Mouse (Mus musculus): Measurements from ENCODE around the gene Hsp90ab1. TPM values are rescaled to one million over a fixed set of nuclear protein-coding genes. Genes with fewer than 3 reads are reported as not detected.
A peak's percentile ranks its signal among the peaks of the same experiment; 100 is the strongest.

The Hsp90ab1 gene
- polyA plus RNA-seq, 1 experiment from 2014 or later, result 1,400 TPM

DNA sequence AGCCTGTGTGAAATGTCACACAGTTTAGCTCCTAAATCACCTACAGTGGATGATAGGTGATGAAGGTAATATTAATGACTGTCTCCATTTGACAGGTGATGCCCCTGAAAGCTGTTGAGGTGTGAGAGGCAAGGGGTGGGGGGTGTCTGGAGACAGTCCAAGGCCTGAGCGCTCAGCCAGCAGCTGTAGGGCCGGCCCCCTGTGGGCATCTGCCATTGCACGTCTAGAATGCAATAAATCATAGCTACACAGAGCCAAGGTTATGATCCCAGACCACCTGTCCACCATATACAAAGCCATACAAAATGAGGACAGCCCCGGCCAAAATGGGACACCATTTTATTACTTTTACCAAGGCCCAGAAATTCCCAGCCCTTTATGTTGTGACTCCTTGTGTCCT, 48.1 kb downstream of the Hsp90ab1 start:
- Histone ChIP-seq H3K9me3 (replicated peaks; ENCODE audit: control insufficient read depth, low read length) (no peaks in the 10 kb centered on the region), H3K27me3 (ENCODE audit: control insufficient read depth, insufficient read depth, low read length) (0 out of 2 replicates have a peak, but pooled peaks cover 1% of the 10 kb centered on the region), H3K36me3 (ENCODE audit: control insufficient read depth, insufficient read depth, low read length) (peaks cover 4% of the 10 kb centered on the region; the same call in 1 of the 2 replicates), H3K4me3 (replicated peaks; ENCODE audit: low read length) (no peak overlapping the region), H3K4me2 (ENCODE audit: low read depth, low read length) (no peak overlapping the region), H3K4me1 (ENCODE audit: control insufficient read depth, insufficient read depth, low read length) (peaks cover 14% of the 10 kb centered on the region), H3K9ac (ENCODE audit: low read length) (no peak overlapping the region), H3K27ac (ENCODE audit: low read length) (no peak overlapping the region)
- 64% methylated on average over 4 of the region's 4 CpGs for WGBS
- no peak for ATAC-seq (ENCODE audit: insufficient read depth, low FRiP score)

- no peaks in the 10 kb centered on the region for H3K27me3 ChIP-seq (ENCODE audit: control insufficient read depth, insufficient read depth, low read length)
- H3K9me3 ChIP-seq (replicated peaks; ENCODE audit: control insufficient read depth, low read length), result no peaks in the 10 kb centered on the region
- peaks cover 4% of the 10 kb centered on the region; the same call in 1 of the 2 replicates for H3K36me3 ChIP-seq (ENCODE audit: control insufficient read depth, insufficient read depth, low read length)
- peak within 1 kb of the TSS; percentile 39 for H3K4me3 ChIP-seq (replicated peaks; ENCODE audit: low read length)
- H3K9ac ChIP-seq (ENCODE audit: low read length), result peak within 1 kb of the TSS; percentile 66
- peak; percentile 56; the same call in 1 of the 2 replicates for ATAC-seq (ENCODE audit: insufficient read depth, low FRiP score)
- 2% methylated on average over 21 of the region's 21 CpGs for WGBS
- H3K4me1 ChIP-seq (ENCODE audit: control insufficient read depth, insufficient read depth, low read length), result peaks cover 14% of the 10 kb centered on the region
- no peak within 1 kb of the TSS for H3K27ac ChIP-seq (ENCODE audit: low read length)
- peak within 1 kb of the TSS; percentile 70 for H3K4me2 ChIP-seq (ENCODE audit: low read depth, low read length)
These were observed 49.8 kb downstream of the Hsp90ab1 start, which contains the start of gene Tcte1 for GRCm38 (mm10) chr17:45523263-45523662. Gene Tcte1 (plus strand): TSS chr17:45523434.

GRCm38 (mm10) chr17:45520136-45520535, 52.9 kb downstream of the Hsp90ab1 start:
- peaks cover 4% of the 10 kb centered on the region; the same call in 1 of the 2 replicates for H3K36me3 ChIP-seq (ENCODE audit: control insufficient read depth, insufficient read depth, low read length)
- WGBS, result 68% methylated on average over 11 of the region's 11 CpGs
- H3K9me3 ChIP-seq (replicated peaks; ENCODE audit: control insufficient read depth, low read length), result no peaks in the 10 kb centered on the region

GRCm38 (mm10) chr17:45518766-45519475, 54.1 kb downstream of the Hsp90ab1 start:
- H3K4me3 ChIP-seq (replicated peaks; ENCODE audit: low read length), result no peak overlapping the region

More at GRCm38 (mm10) chr17:45520136-45520535, 52.9 kb downstream of the Hsp90ab1 start:
- no peak for ATAC-seq (ENCODE audit: insufficient read depth, low FRiP score)
- H3K27ac ChIP-seq (ENCODE audit: low read length), result no peak overlapping the region
- no peak overlapping the region for H3K9ac ChIP-seq (ENCODE audit: low read length)
- no peaks in the 10 kb centered on the region for H3K27me3 ChIP-seq (ENCODE audit: control insufficient read depth, insufficient read depth, low read length)
- no peak overlapping the region for H3K4me3 ChIP-seq (replicated peaks; ENCODE audit: low read length)
- H3K4me2 ChIP-seq (ENCODE audit: low read depth, low read length), result no peak overlapping the region
- peaks cover 14% of the 10 kb centered on the region for H3K4me1 ChIP-seq (ENCODE audit: control insufficient read depth, insufficient read depth, low read length)

More at GRCm38 (mm10) chr17:45518766-45519475, 54.1 kb downstream of the Hsp90ab1 start:
- Histone ChIP-seq H3K4me1 (ENCODE audit: control insufficient read depth, insufficient read depth, low read length) (peaks cover 14% of the 10 kb centered on the region), H3K27me3 (ENCODE audit: control insufficient read depth, insufficient read depth, low read length) (no peaks in the 10 kb centered on the region), H3K4me2 (ENCODE audit: low read depth, low read length) (no peak overlapping the region), H3K36me3 (ENCODE audit: control insufficient read depth, insufficient read depth, low read length) (peaks cover 4% of the 10 kb centered on the region; the same call in 1 of the 2 replicates), H3K27ac (ENCODE audit: low read length) (no peak overlapping the region), H3K9ac (ENCODE audit: low read length) (no peak overlapping the region), H3K9me3 (replicated peaks; ENCODE audit: control insufficient read depth, low read length) (no peaks in the 10 kb centered on the region)
- 77% methylated on average over 12 of the region's 12 CpGs for WGBS
- no peak for ATAC-seq (ENCODE audit: insufficient read depth, low FRiP score)

Other genes with a start within 250 kb of the Hsp90ab1 start
- 51.0 and 54.2 TPM in 2 replicates for gene Cdc5l, start 139.5 kb downstream of the Hsp90ab1 start, polyA plus RNA-seq (2015; fragmentation: Nextera tagmentation; extraction: Ambion mirVana)
- gene Spats1, start 97.9 kb downstream of the Hsp90ab1 start, polyA plus RNA-seq (2015; fragmentation: Nextera tagmentation; extraction: Ambion mirVana), result 0.08 and 0.41 TPM in 2 replicates
- 17.0 and 18.6 TPM in 2 replicates for gene Aars2, start 66.4 kb downstream of the Hsp90ab1 start, polyA plus RNA-seq (2015; fragmentation: Nextera tagmentation; extraction: Ambion mirVana)
- gene Tcte1, start 49.8 kb downstream of the Hsp90ab1 start, polyA plus RNA-seq (2015; fragmentation: Nextera tagmentation; extraction: Ambion mirVana), result 0.25 and 0.28 TPM in 2 replicates
- 2.1 and 2.2 TPM in 2 replicates for gene Tmem151b, start 23.6 kb downstream of the Hsp90ab1 start, polyA plus RNA-seq (2015; fragmentation: Nextera tagmentation; extraction: Ambion mirVana)
- 4.2 and 4.4 TPM in 2 replicates for gene Nfkbie, start 17.6 kb downstream of the Hsp90ab1 start, polyA plus RNA-seq (2015; fragmentation: Nextera tagmentation; extraction: Ambion mirVana)
- gene Slc35b2, start 9.4 kb downstream of the Hsp90ab1 start, polyA plus RNA-seq (2015; fragmentation: Nextera tagmentation; extraction: Ambion mirVana), result 115 and 117 TPM in 2 replicates
- gene Slc29a1, start 26.3 kb upstream of the Hsp90ab1 start, polyA plus RNA-seq (2015; fragmentation: Nextera tagmentation; extraction: Ambion mirVana), result 85.3 and 90.0 TPM in 2 replicates
- 0.67 and 3.5 TPM in 2 replicates for gene Mymx, start 28.8 kb upstream of the Hsp90ab1 start, polyA plus RNA-seq (2015; fragmentation: Nextera tagmentation; extraction: Ambion mirVana)
- 0.36 and 0.45 TPM in 2 replicates for gene Capn11, start 86.1 kb upstream of the Hsp90ab1 start, polyA plus RNA-seq (2015; fragmentation: Nextera tagmentation; extraction: Ambion mirVana)
- gene Mrpl14, start 113.1 kb upstream of the Hsp90ab1 start, polyA plus RNA-seq (2015; fragmentation: Nextera tagmentation; extraction: Ambion mirVana), result 142 and 152 TPM in 2 replicates
- 33.6 and 34.4 TPM in 2 replicates for gene Tmem63b, start 113.6 kb upstream of the Hsp90ab1 start, polyA plus RNA-seq (2015; fragmentation: Nextera tagmentation; extraction: Ambion mirVana)
- not detected in 2 replicates for gene 1600014C23Rik, start 160.6 kb upstream of the Hsp90ab1 start, polyA plus RNA-seq (2015; fragmentation: Nextera tagmentation; extraction: Ambion mirVana)